Mouse (Mus musculus) liver, embryonic 13.5 days (tissue): Measurements from ENCODE around the gene Fcer1g. TPM values are rescaled to one million over a fixed set of nuclear protein-coding genes. Genes with fewer than 3 reads are reported as not detected.

ENCODE experiments used
- ATAC-seq: fragments of 200-750 bp; cut with Nextera tagmentation; 2 replicates; pipeline ENCODE4 v1.8.0; 2017; ENCODE audit warnings: low read depth, mild to moderate bottlenecking, moderate number of reproducible peaks, moderate library complexity
- DNase-seq: peaks from one replicate; pipeline ENCODE4 v3.0.0; 2022
- H3K27ac ChIP-seq: fragments of 300-500 bp; sonication (generic); 2 replicates; pipeline ENCODE4 v1.5.1; 2015; ENCODE audit warnings: moderate library complexity, mild to moderate bottlenecking, inconsistent platforms
- H3K27me3 ChIP-seq: fragments of 300-500 bp; sonication (generic); 2 replicates; pipeline ENCODE4 v1.6.1; 2015; ENCODE audit warnings: mild to moderate bottlenecking, inconsistent platforms
- H3K36me3 ChIP-seq: fragments of 300-500 bp; sonication (generic); 2 replicates; pipeline ENCODE4 v1.6.1; 2015; ENCODE audit warnings: mild to moderate bottlenecking, inconsistent platforms
- H3K4me1 ChIP-seq: fragments of 300-500 bp; sonication (generic); replicated peaks from 2 replicates; pipeline ENCODE4 v1.6.1; 2015; ENCODE audit warnings: inconsistent platforms
- H3K4me2 ChIP-seq: fragments of 300-500 bp; sonication (generic); 2 replicates; pipeline ENCODE4 v1.6.1; 2015; ENCODE audit warnings: inconsistent platforms, mild to moderate bottlenecking, moderate library complexity
- H3K4me3 ChIP-seq: fragments of 300-500 bp; sonication (generic); replicated peaks from 2 replicates; pipeline ENCODE4 v1.5.1; 2015; ENCODE audit warnings: mild to moderate bottlenecking, inconsistent platforms
- H3K9ac ChIP-seq: fragments of 300-500 bp; sonication (generic); 2 replicates; pipeline ENCODE4 v1.6.1; 2015; ENCODE audit warnings: mild to moderate bottlenecking, inconsistent platforms
- H3K9me3 ChIP-seq: fragments of 300-500 bp; sonication (generic); replicated peaks from 2 replicates; pipeline ENCODE4 v1.6.1; 2016; ENCODE audit warnings: inconsistent platforms
- WGBS: fragments of 180-500 bp; shearing (Covaris S2); methylation state at CpG from one replicate; pipeline ENCODE4 v1.1.7; 2015; ENCODE audit not compliant: insufficient replicate concordance; 5-methylcytosine and 5-hydroxymethylcytosine counted together
- polyA plus RNA-seq: library from polyadenylated mRNA; unstranded; fragments of >200 nt; fragmentation: Nextera tagmentation; extraction: Ambion mirVana; gene quantifications from 2 replicates; pipeline ENCODE4 v1.2.1, GENCODE M21; 2015

The Fcer1g gene
- polyA plus RNA-seq, 1 experiment from 2014 or later, result 69.6 TPM

DNA sequence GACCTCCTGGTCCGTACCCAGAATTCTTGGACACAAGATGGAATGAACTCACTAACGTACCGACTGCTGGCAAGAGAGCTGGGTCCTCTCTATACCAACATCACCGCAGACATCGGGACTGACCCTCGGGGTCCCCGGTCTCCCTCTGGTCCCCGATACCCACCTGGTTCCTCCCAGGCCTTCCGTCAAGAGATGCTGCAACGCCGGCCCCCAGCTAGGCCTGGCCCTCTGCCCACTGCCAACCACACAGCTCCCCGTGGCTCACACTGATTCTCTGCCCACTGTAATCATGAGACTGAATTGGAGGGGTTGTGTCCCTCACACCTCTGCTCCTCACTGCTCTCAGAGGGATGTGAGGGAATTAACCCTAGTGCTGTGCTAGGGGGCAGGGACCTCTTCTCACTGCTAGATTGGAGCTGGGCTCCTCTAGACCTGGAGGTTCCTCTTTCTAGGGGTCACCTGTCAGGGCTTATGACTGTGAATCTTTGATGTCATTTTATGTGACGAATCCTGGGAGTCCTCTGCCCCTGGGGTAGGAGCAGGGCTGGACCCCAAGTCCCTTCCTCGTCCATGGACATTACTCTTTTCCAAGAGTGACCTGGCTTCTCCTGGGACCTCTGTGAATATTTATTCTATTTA, 42.1 kb upstream of the Fcer1g start:
- Histone ChIP-seq H3K27ac (0 out of 2 replicates have a peak overlapping the region, but pooled peaks have one; percentile 25), H3K4me1 (peaks cover 74% of the 10 kb centered on the region), H3K4me2 (no peak overlapping the region), H3K27me3 (no peaks in the 10 kb centered on the region), H3K36me3 (peaks cover 83% of the 10 kb centered on the region), H3K4me3 (no peak overlapping the region), H3K9me3 (no peaks in the 10 kb centered on the region), H3K9ac (no peak overlapping the region)
- no peak for ATAC-seq
- 87% methylated on average over 14 of the region's 14 CpGs for WGBS
- no peak for DNase-seq

DNA sequence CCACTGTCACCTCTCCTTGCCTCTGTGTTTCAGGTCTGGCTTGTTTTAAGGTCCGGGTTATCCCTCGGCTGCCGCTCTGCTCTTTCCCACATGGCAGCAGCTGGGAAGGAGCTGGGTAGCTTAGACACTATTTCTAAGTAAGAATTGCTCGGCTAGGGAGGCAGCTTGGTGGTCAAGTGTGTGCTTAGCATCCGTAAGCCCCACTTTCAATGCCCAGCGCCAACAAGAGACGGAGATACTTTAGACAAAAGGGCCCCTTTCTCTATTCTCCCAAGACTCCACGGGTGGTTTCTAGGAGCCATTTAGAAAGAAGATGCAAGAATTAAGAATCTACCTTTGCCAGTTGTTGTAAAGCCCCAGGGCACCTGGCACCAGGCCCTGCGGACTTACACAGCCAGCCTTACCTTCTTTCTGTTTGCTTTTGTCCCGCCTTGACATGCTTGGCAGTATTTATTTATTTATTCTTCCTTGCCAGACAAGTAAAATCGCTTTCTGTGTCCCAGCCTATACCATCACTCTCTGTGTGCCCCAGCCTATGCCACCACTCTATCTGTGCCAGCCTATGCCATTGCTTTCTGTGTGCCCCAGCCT, 41.1 kb upstream of the Fcer1g start:
- H3K9ac ChIP-seq, result no peak overlapping the region
- no peaks in the 10 kb centered on the region for H3K27me3 ChIP-seq
- no peaks in the 10 kb centered on the region for H3K9me3 ChIP-seq
- DNase-seq (no peak), ATAC-seq (no peak)
- H3K4me1 ChIP-seq, result peaks cover 79% of the 10 kb centered on the region
- 92% methylated on average over 11 of the region's 11 CpGs for WGBS
- peaks cover 83% of the 10 kb centered on the region for H3K36me3 ChIP-seq
- H3K4me3 ChIP-seq, result no peak overlapping the region
- peak overlapping the region; percentile 50; the same call in 1 of the 2 replicates for H3K27ac ChIP-seq
- no peak overlapping the region for H3K4me2 ChIP-seq

DNA sequence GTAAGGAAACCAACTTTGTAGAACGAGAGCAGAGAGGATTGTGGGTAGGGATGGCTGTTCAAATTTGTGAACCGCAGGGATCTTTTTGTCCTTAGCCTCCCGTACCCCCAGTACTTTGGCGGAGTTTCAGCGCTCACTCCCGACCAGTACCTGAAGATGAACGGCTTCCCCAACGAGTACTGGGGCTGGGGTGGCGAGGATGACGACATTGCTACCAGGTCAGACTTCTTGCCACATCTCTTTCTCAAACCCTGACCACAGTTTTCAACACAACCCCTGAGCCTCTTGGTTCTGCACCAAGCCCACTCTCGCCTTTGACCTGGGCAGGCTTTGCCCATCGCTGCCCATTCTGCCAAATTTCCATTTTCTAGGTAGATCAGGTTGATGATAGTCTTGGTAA, 40.0 kb upstream of the Fcer1g start:
- no peak overlapping the region for H3K4me2 ChIP-seq
- H3K27me3 ChIP-seq, result no peaks in the 10 kb centered on the region
- H3K4me1 ChIP-seq, result peaks cover 78% of the 10 kb centered on the region
- H3K9me3 ChIP-seq, result no peaks in the 10 kb centered on the region
- DNase-seq (no peak), ATAC-seq (no peak)
- WGBS, result 90% methylated on average over 12 of the region's 12 CpGs
- no peak overlapping the region for H3K4me3 ChIP-seq
- H3K27ac ChIP-seq, result peak overlapping the region; percentile 50; the same call in 1 of the 2 replicates
- H3K9ac ChIP-seq, result no peak overlapping the region
- peaks cover 76% of the 10 kb centered on the region for H3K36me3 ChIP-seq

DNA sequence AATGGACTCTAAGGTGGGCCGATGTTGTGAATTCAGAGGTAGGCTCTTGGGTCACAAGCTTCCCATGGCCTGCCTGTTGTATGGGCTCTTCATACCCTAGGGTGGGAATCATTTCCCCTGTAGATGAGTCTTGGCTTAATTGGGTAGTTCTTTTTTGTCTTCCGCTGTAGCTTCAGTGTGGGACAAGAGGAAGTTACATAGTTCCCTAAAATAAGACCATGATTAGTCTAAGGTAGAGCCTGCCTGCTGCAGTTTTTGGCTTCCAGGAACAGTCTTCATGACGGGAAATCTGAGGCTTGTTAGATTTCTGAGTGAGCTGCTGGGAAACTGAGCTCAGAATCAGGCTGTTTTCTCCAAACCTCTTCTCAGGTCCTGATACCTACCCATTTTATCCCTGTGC, 37.9 kb upstream of the Fcer1g start:
- Histone ChIP-seq H3K9ac (peak overlapping the region; percentile 88), H3K27me3 (no peaks in the 10 kb centered on the region), H3K9me3 (no peaks in the 10 kb centered on the region), H3K27ac (peak overlapping the region; percentile 87), H3K4me2 (peak overlapping the region; percentile 88), H3K36me3 (peaks cover 55% of the 10 kb centered on the region), H3K4me1 (peaks cover 64% of the 10 kb centered on the region), H3K4me3 (peak overlapping the region; percentile 85)
- WGBS, result 63% methylated on average over 3 of the region's 3 CpGs
- no peak for DNase-seq
- ATAC-seq, result no peak

DNA sequence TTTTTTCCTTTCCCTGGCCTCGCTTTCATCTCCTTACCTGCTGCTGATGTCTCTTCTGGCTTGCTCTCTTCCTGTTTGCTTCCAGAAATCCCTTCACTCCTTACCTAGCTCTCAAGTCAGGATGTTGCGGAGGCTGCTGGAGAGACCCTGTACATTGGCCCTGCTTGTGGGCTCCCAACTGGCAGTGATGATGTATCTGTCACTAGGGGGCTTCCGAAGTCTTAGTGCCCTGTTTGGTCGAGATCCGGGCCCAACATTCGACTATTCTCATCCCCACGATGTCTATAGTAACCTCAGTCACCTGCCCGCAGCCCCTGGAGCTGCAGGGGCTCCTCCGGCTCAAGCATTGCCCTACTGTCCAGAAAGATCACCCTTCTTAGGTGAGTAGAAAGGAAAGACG, 37.5 kb upstream of the Fcer1g start:
- H3K4me1 ChIP-seq, result peaks cover 60% of the 10 kb centered on the region
- no peaks in the 10 kb centered on the region for H3K27me3 ChIP-seq
- DNase-seq, result no peak
- H3K9me3 ChIP-seq, result no peaks in the 10 kb centered on the region
- peaks cover 50% of the 10 kb centered on the region for H3K36me3 ChIP-seq
- H3K9ac ChIP-seq, result peak overlapping the region; percentile 88
- peak overlapping the region; percentile 85 for H3K4me3 ChIP-seq
- ATAC-seq, result no peak
- WGBS, result 54% methylated on average over 10 of the region's 10 CpGs
- peak overlapping the region; percentile 87 for H3K27ac ChIP-seq
- peak overlapping the region; percentile 88 for H3K4me2 ChIP-seq

DNA sequence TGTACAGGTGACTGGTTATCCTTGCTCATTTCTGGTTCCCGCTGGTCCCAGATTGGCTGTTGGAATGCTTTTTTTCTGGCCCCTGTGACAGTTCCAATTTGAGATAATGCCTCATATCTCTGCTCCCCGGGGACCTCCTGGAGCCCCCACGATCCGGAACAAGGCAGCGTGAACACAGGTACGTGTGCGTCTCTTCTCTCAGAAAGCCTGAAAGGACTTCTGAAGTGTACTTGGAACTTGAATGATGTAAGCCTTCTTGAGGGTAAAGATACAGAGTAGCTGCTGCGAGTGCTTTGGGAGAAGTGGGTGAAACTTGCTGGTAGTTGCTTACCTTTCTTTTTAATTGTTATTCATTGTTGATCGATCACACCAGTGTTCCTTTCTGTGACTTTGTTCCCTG, 37.0 kb upstream of the Fcer1g start:
- peak overlapping the region; percentile 88 for H3K9ac ChIP-seq
- WGBS, result 23% methylated on average over 9 of the region's 9 CpGs
- H3K27me3 ChIP-seq, result no peaks in the 10 kb centered on the region
- peaks cover 61% of the 10 kb centered on the region for H3K4me1 ChIP-seq
- peak; percentile 45 for DNase-seq
- peak overlapping the region; percentile 88 for H3K4me2 ChIP-seq
- peaks cover 46% of the 10 kb centered on the region for H3K36me3 ChIP-seq
- no peak for ATAC-seq
- no peaks in the 10 kb centered on the region for H3K9me3 ChIP-seq
- H3K27ac ChIP-seq, result peak overlapping the region; percentile 87
- peak overlapping the region; percentile 85 for H3K4me3 ChIP-seq

DNA sequence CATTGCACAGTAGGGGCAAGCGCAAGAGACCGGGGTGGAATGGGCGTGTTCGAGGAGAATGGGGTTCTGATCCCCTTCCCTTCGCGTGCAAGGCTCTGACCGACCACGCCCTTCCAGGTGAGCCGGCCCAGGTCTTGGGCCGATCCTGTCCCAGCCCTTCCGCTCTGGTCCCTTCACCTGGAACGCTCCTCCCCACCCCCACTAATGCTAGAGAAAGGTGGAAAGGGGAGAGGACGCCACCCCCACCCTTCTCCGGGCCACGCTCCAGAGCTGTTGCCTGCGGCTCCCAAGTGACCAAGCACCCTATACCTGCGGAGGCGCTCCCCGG, 36.4 kb upstream of the Fcer1g start:
- Histone ChIP-seq H3K27me3 (no peaks in the 10 kb centered on the region), H3K36me3 (peaks cover 39% of the 10 kb centered on the region), H3K4me1 (peaks cover 62% of the 10 kb centered on the region), H3K4me2 (peak overlapping the region; percentile 88), H3K9ac (peak overlapping the region; percentile 88), H3K9me3 (no peaks in the 10 kb centered on the region), H3K27ac (peak overlapping the region; percentile 87), H3K4me3 (peak overlapping the region; percentile 85)
- ATAC-seq (peak; percentile 74), DNase-seq (no peak)
- under 1% methylated on average over 19 of the region's 19 CpGs for WGBS

DNA sequence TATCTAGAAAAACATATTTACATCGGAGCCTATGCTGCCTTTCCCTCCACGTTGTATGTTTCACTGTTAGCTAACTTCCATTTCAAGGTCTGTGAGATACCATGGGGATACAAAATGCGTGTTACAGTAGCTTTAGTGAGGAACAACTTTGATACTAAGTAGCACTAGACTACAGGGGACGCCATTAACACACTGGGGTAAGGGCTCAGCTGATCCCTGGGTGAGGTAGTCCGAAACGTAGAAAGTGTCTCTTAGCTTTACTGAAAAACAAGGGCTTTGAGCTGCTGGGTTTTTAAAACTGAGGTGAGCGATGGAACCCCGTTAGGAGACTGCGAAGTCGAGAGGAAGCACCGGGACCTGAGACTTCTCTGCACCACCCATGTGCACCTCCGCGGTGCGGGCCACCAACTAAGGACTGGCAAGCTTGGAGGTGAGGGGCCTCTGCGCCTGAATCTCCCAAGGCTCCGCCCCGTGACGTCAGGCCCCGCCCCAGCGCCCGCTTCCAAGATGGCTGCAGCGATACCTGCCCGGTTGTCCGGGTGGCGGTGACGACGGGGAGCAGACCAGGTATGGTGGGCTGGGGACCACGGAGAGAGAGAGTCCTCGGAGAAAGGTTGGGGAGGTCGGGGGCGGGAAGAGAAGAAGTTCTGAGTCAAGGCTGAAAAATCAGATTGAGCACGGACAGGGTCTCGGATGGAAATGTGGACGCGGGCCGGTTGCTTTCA, 35.8 kb upstream of the Fcer1g start, which contains the start of gene B4galt3:
Gene B4galt3, plus strand, starts transcription at position 481 of the 725 bp plus-strand sequence.
- Histone ChIP-seq H3K4me3 (peak within 1 kb of the TSS; percentile 85), H3K9ac (peak within 1 kb of the TSS; percentile 88), H3K27ac (peak within 1 kb of the TSS; percentile 87), H3K4me1 (peaks cover 62% of the 10 kb centered on the region), H3K4me2 (peak within 1 kb of the TSS; percentile 88), H3K27me3 (no peaks in the 10 kb centered on the region), H3K36me3 (peaks cover 34% of the 10 kb centered on the region), H3K9me3 (no peaks in the 10 kb centered on the region)
- WGBS, result 4% methylated on average over 36 of the region's 36 CpGs
- DNase-seq, result peak; percentile 93
- ATAC-seq, result peak; percentile 93

DNA sequence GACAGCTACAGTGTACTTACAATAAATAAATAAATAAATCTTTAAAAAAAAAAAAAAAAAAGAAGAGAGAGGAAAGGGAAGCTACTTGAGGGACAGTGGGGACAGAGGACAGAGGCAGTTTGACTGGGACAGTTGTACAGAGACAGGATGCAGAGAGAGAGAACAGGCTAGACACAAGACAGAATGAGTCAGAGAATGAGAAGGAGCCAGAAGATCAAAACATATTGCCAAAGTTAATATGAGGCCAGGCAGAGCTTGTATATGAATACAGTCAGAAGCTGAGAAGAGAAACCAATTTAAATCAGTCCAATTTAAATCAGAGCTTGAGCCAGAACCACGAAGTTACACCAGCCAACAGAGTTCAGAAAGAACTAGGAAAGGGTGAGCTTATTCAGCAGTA, 34.2 kb upstream of the Fcer1g start:
- DNase-seq (no peak), ATAC-seq (no peak)
- Histone ChIP-seq H3K27me3 (peaks cover 4% of the 10 kb centered on the region; the same call in 1 of the 2 replicates), H3K4me1 (peaks cover 55% of the 10 kb centered on the region), H3K4me2 (no peak overlapping the region), H3K9me3 (no peaks in the 10 kb centered on the region), H3K4me3 (no peak overlapping the region), H3K9ac (no peak overlapping the region), H3K27ac (peak overlapping the region; percentile 18; the same call in 1 of the 2 replicates), H3K36me3 (peaks cover 17% of the 10 kb centered on the region)
- WGBS, result 39% methylated on average over 1 of the region's 1 CpGs

DNA sequence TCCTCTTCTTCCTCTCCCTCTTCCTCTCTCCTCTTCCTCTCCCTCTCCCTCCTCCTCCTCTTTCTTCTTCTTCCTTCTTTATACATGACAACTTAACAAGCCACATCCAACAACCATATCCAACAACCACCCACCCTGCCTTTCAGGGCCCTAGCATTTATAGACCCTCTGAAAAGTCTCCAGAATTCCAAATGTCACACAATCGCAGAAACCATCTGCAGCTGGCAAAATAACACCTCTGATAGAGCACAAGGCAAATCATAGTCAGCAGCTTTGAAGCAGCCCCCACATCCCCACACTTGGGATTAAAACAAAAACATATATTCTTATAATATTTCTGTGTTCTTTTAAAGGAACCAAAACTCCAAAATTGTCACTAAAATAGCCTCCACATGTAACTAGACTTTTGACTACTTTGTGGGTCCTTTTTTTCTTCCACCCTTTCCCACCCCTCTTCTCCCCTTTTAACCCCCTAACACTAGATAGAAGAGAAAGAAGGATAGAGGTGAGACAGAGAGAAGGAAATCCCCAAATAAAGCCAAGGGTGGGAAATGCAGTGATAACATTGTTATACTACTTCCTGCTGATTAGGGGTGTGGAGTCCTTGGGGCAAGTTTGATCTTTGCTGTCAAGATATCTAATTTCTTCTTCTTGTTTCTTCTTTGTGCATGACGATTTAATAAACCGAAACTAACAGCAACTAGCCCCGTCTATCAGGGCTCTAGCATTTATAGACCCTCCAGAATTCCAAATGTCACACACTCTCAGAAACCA, 32.0 kb upstream of the Fcer1g start:
- Histone ChIP-seq H3K9ac (no peak overlapping the region), H3K36me3 (no peaks in the 10 kb centered on the region)

More for the DNA sequence above, 32.0 kb upstream of the Fcer1g start:
- Histone ChIP-seq H3K4me1 (peaks cover 43% of the 10 kb centered on the region), H3K4me3 (no peak overlapping the region), H3K27me3 (peaks cover 22% of the 10 kb centered on the region), H3K27ac (no peak overlapping the region), H3K4me2 (no peak overlapping the region), H3K9me3 (no peaks in the 10 kb centered on the region)
- 28% methylated on average over 4 of the region's 4 CpGs for WGBS
- no peak for ATAC-seq
- no peak for DNase-seq
